Mouse (Mus musculus) G1E (cell line): ENCODE data around the gene Ndufa8. TPM values are rescaled to one million over a fixed set of nuclear protein-coding genes. Genes with fewer than 3 reads are reported as not detected.

ENCODE experiments used
- ATAC-seq: 2 replicates; pipeline ENCODE4 v1.8.0; 2016; ENCODE audit warnings: mild to moderate bottlenecking; ENCODE audit not compliant: insufficient number of reproducible peaks, poor library complexity, low FRiP score, severe bottlenecking; ENCODE audit errors: extremely low read depth
- DNase-seq: peaks from one replicate; pipeline ENCODE4 v3.0.0; 2012; ENCODE audit warnings: low spot score
- H3K27me3 ChIP-seq: 2 replicates; pipeline ENCODE4 v1.6.1; 2012; ENCODE audit warnings: mild to moderate bottlenecking, low read length, inconsistent platforms; ENCODE audit not compliant: insufficient read depth
- H3K36me3 ChIP-seq: replicated peaks from 2 replicates; pipeline ENCODE3; 2012; ENCODE audit warnings: mild to moderate bottlenecking, inconsistent platforms
- H3K4me1 ChIP-seq: 2 replicates; pipeline ENCODE4 v1.6.1; 2012; ENCODE audit warnings: low read depth, low read length, inconsistent platforms, mixed read lengths; ENCODE audit not compliant: insufficient read depth
- H3K4me3 ChIP-seq: 2 replicates; pipeline ENCODE4 v1.5.1; 2012; ENCODE audit warnings: low read depth, mild to moderate bottlenecking, inconsistent platforms, low read length, moderate library complexity, mixed read lengths
- H3K9me3 ChIP-seq: replicated peaks from 2 replicates; pipeline ENCODE4 v1.6.1; 2012; ENCODE audit warnings: inconsistent platforms
- CTCF ChIP-seq: IDR thresholded peaks from 2 replicates; pipeline ENCODE4 v1.5.1; 2012; ENCODE audit warnings: low read depth, low read length, inconsistent platforms, mixed read lengths
- GATA1 ChIP-seq: IDR thresholded peaks from 2 replicates; pipeline ENCODE4 v1.6.1; 2012; ENCODE audit warnings: borderline replicate concordance, low read length, inconsistent platforms, mixed read lengths
- GATA2 ChIP-seq: IDR thresholded peaks from 2 replicates; pipeline ENCODE4 v1.6.1; 2012; ENCODE audit warnings: low read depth, low read length, inconsistent platforms, borderline replicate concordance
- POLR2AphosphoS5 ChIP-seq: IDR thresholded peaks from 2 replicates; pipeline ENCODE4 v1.6.1; 2012; ENCODE audit warnings: low read depth, low read length, inconsistent platforms; ENCODE audit not compliant: insufficient replicate concordance
- TAL1 ChIP-seq: conservative IDR thresholded peaks from 2 replicates; pipeline ENCODE4 v1.6.1; 2012; ENCODE audit warnings: low read depth, low read length, inconsistent platforms, mixed read lengths
- polyA plus RNA-seq: library from polyadenylated mRNA; stranded (reverse); fragments of >175 nt; gene quantifications from 2 replicates; pipeline ENCODE4 v1.2.3, GENCODE M21; 2012
- total RNA-seq, 2 experiments: library from RNA; stranded (forward) in 1 of 2; stranded (reverse) in 1 of 2; fragments of 200-1000 nt in 1 of 2; fragments of >200 nt in 1 of 2; fragmentation: Nextera tagmentation in 1 of 2; gene quantifications; 2 replicates each; pipeline ENCODE4 v1.2.3; 2014 to 2017

Ndufa8 gene
- total RNA-seq (2014; fragmentation: Nextera tagmentation) (18.2 and 28.7 TPM in 2 replicates), total RNA-seq (2017) (40.1 and 44.9 TPM in 2 replicates), polyA plus RNA-seq (31.6 and 38.9 TPM in 2 replicates)

DNA sequence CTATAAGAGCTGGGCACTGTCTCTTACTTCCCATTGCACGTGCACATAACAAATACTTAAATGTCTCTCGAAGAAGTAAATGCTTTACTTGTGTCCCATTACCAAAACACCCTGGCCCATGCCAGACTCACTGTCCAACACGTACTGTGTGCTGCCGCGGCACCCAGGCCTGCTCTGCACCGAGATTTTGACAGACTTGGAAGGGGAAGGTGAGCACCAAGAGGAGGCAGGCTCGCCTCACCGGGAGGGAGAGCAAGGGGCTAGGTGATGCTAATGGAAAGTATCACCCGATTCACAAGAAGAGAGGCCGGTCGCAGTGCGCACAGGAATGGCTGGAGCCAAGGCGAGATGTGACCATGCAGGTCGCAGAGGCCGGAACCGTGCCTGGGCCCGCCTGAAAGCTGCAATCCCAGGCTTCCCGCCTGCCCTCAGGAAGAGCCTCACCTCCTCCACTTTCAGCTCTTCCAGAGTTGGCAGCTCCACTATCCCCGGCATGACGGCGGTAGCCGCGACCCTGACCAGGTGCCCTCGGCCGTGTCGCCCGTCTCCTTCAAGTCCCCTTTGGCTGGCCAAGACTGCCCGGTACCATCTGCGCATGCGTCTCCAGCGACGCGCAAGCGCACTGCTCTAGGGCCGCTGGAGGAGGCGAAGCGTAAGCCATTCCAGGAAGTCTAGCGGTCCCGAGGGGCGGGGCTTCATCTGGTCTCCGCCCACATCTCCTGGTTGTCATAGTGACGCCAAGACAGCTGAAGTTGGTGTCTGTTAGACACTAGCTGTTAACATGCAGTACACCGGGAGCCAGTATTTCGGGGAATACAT lies at the start of gene Ndufa8, which contains the start of gene Morn5:
Gene Ndufa8, minus strand, starts transcription at position 659 of the 819 bp plus-strand sequence.
Gene Morn5, plus strand, starts transcription at position 711 of the 819 bp plus-strand sequence.
- Histone ChIP-seq H3K27me3 (peaks cover 16% of the 10 kb centered on the region), H3K36me3 (peaks cover 33% of the 10 kb centered on the region), H3K4me1 (peaks cover 34% of the 10 kb centered on the region), H3K9me3 (no peaks in the 10 kb centered on the region), H3K4me3 (peak within 1 kb of the TSS; percentile 98)
- peak; percentile 85 for ATAC-seq
- TF ChIP-seq GATA1 (no peak), CTCF (no peak), TAL1 (no peak), POLR2AphosphoS5 (no peak), GATA2 (no peak)
- peak; percentile 89 for DNase-seq

DNA sequence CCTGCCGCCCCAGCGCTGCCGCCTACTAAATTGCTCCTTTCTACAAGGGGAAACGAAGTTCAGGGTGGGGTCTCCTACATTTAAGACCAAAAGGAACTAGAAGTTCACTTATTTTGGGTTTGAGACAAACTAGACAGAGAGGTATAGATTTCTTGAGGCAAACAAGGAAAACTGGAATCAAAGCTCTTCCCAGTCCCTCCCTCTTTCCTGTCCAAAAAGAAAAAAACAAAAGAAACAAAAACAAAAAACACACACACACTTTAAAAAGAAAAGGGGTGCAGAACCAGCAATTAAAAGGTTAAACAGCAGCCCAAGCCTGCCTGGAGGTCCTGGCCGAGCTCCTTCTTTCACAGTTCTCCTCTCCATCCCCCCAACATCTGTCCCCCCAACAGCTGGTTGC lies 48.8 kb upstream of the Ndufa8 start:
- Histone ChIP-seq H3K4me3 (no peak overlapping the region), H3K4me1 (no peaks in the 10 kb centered on the region), H3K9me3 (no peaks in the 10 kb centered on the region), H3K36me3 (no peaks in the 10 kb centered on the region), H3K27me3 (peaks cover 57% of the 10 kb centered on the region)
- TF ChIP-seq GATA2 = no peak
- TF ChIP-seq POLR2AphosphoS5 = no peak
- no peak for TF ChIP-seq CTCF
- no peak for TF ChIP-seq TAL1
- no peak for TF ChIP-seq GATA1
- no peak for DNase-seq
- ATAC-seq = no peak

DNA sequence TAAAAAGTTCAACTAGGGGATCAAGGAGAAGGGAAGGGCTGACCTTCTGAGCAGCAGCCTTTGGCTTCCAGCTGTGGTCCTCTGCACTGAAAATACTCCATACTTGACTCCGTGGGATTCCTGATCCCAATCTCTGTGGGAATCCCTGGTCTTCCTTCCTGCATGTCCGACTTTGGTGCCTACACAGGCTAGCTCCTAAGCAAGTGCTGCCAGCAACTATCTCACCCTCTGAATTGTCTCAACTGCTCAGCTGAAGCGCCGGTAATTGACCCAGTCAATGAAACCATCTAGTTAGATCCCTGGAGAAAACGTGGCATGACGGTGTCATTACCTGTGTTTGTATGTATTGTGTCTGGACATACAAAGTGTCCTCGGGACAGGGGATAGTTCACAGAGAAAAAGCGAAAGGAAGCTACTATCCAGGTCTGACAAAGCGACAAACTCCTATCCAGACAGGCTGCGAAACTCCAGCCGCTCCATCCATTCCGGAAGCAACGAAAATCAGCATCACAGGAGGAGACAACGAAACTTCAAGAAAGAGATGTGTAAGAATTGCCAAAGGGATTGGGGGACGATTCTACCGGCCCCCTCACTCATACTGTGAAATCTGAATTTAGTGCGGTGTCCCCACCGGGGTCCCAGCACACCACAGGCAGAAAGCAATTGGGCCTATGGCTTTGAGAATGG lies 48.1 kb upstream of the Ndufa8 start:
- peaks cover 52% of the 10 kb centered on the region for H3K27me3 ChIP-seq
- no peaks in the 10 kb centered on the region for H3K9me3 ChIP-seq
- ATAC-seq (no peak), DNase-seq (no peak)
- no peak overlapping the region for H3K4me3 ChIP-seq
- no peaks in the 10 kb centered on the region for H3K36me3 ChIP-seq
- H3K4me1 ChIP-seq = no peaks in the 10 kb centered on the region
- TF ChIP-seq TAL1 (no peak), GATA2 (no peak), GATA1 (no peak), CTCF (no peak), POLR2AphosphoS5 (no peak)

DNA sequence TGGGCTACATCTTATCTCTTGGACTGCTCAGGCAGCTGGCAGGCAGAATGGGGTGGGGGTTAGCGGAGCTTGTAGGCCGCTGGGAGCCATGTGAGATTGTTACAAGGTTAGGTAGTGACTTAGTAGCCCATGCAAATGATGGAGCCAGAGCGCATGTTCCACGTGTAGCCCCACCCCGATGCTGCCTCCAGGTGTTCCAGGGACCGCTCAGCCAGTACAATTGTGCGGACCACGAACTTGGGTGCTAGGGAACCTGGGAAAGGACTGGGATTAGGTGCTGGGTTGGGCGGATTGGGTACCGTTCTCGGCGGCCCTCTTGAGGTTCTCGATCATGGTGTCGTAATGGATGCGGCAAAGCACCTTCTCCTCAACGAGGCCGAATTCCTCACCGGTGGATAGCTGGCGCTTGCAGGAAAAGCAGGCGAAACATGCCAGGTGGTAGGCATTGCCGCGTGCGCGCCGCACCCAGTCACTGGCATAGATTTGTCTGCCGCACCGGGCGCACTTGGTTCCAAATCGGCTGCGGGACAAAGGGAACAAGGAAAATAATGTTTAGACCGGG lies 44.8 kb upstream of the Ndufa8 start:
- Histone ChIP-seq H3K27me3 (peaks cover 44% of the 10 kb centered on the region), H3K4me3 (no peak overlapping the region), H3K36me3 (no peaks in the 10 kb centered on the region), H3K4me1 (peaks cover 7% of the 10 kb centered on the region), H3K9me3 (no peaks in the 10 kb centered on the region)
- DNase-seq = no peak
- no peak for ATAC-seq
- no peak for TF ChIP-seq POLR2AphosphoS5
- TF ChIP-seq CTCF = no peak
- no peak for TF ChIP-seq GATA1
- TF ChIP-seq TAL1 = no peak
- TF ChIP-seq GATA2 = no peak

DNA sequence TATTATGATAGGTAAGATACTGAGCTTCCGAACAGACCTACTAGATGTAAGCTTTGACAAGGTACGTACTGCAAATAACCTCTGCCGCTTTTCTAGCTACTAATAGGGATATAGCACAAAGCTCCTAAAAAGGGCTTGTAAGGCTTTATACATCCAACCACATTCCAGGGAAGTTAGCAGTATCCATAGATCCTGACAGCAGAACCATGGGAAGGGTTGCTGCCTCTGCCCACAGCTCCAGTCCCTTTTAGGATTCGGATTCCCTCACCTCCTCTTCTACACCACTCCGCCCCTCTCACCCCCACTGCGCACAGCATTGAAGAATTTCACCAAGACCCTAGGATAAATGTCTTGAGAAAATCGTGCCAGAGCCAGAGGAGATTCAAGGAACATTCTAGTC lies 44.1 kb upstream of the Ndufa8 start:
- Histone ChIP-seq H3K27me3 (peaks cover 39% of the 10 kb centered on the region), H3K4me1 (peaks cover 7% of the 10 kb centered on the region), H3K36me3 (no peaks in the 10 kb centered on the region), H3K9me3 (no peaks in the 10 kb centered on the region), H3K4me3 (no peak overlapping the region)
- TF ChIP-seq TAL1 (no peak), CTCF (no peak), POLR2AphosphoS5 (no peak), GATA2 (no peak), GATA1 (no peak)
- DNase-seq (no peak), ATAC-seq (no peak)

DNA sequence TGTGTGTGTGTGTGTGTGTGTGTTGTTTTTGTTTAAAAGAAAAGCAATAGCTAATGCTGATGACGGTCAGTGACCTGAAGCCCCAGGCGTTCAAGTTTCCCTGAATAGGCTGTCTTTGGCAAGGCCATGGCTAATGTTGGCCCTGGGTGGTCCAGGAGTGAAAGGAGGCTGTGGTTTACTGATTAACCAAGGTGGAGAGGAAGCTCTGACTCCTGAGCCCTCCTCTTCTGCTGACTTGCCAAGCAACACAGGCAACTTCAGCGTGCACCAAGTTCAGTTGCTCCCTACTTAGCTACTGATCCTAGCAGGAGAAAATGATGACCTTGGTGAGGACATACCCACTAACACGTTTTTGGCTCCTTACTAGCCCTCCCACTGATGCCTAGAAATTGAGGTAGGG lies 43.5 kb upstream of the Ndufa8 start:
- H3K36me3 ChIP-seq = no peaks in the 10 kb centered on the region
- no peak for ATAC-seq
- no peak for DNase-seq
- no peaks in the 10 kb centered on the region for H3K9me3 ChIP-seq
- no peak overlapping the region for H3K4me3 ChIP-seq
- TF ChIP-seq TAL1 (no peak), CTCF (no peak), GATA2 (no peak), GATA1 (no peak), POLR2AphosphoS5 (no peak)
- H3K27me3 ChIP-seq = peaks cover 37% of the 10 kb centered on the region
- H3K4me1 ChIP-seq = peaks cover 7% of the 10 kb centered on the region
